Mouse (Mus musculus) heart, adult 2 months (tissue): ENCODE data around the gene Zfhx3. TPM values are rescaled to one million over a fixed set of nuclear protein-coding genes. Genes with fewer than 3 reads are reported as not detected.
A peak's percentile ranks its signal among the peaks of the same experiment; 100 is the strongest.

Experiments used
- DNase-seq, 2 experiments: peaks; one replicate each; pipeline ENCODE4 v3.0.0; 2021
- H3K27ac ChIP-seq: fragments of 200-600 bp; 2 replicates; pipeline ENCODE4 v1.8.1; 2022
- H3K27me3 ChIP-seq: fragments of 200-500 bp; 2 replicates; pipeline ENCODE4 v1.6.1; 2012; ENCODE audit warnings: mild to moderate bottlenecking, low read length, inconsistent platforms, mixed read lengths; ENCODE audit not compliant: control insufficient read depth, insufficient read depth
- H3K36me3 ChIP-seq: fragments of 200-500 bp; 2 replicates; pipeline ENCODE4 v1.6.1; 2012; ENCODE audit warnings: low read length, inconsistent platforms; ENCODE audit not compliant: control insufficient read depth, insufficient read depth
- H3K4me1 ChIP-seq: fragments of 200-500 bp; 2 replicates; pipeline ENCODE4 v1.6.1; 2011; ENCODE audit warnings: low read length; ENCODE audit not compliant: control insufficient read depth, insufficient read depth
- H3K4me3 ChIP-seq: fragments of 200-600 bp; 2 replicates; pipeline ENCODE4 v1.8.1; 2022
- H3K79me2 ChIP-seq: fragments of 200-500 bp; replicated peaks from 2 replicates; pipeline ENCODE4 v1.6.1; 2012; ENCODE audit warnings: mild to moderate bottlenecking, inconsistent platforms, low read length, moderate library complexity, mixed read lengths; ENCODE audit not compliant: control insufficient read depth, insufficient read depth
- H3K9ac ChIP-seq: fragments of 200-500 bp; 2 replicates; pipeline ENCODE4 v1.6.1; 2012; ENCODE audit warnings: low read depth, mild to moderate bottlenecking, control low read depth, inconsistent platforms, low read length, mixed read lengths
- CTCF ChIP-seq: fragments of 200-600 bp; IDR thresholded peaks from 2 replicates; pipeline ENCODE4 v1.8.1; 2022; ENCODE audit warnings: antibody characterized with exemption, mild to moderate bottlenecking, moderate library complexity
- EP300 ChIP-seq: fragments of 200-500 bp; IDR thresholded peaks from 2 replicates; pipeline ENCODE4 v1.6.1; 2011; ENCODE audit warnings: low read depth, low read length, control low read depth; ENCODE audit not compliant: insufficient read depth
- POLR2A ChIP-seq: fragments of 200-500 bp; IDR thresholded peaks from 2 replicates; pipeline ENCODE4 v1.6.1; 2011; ENCODE audit warnings: mild to moderate bottlenecking, low read depth, low read length, control low read depth; ENCODE audit not compliant: insufficient read depth
- WGBS: fragments of 180-500 bp; shearing (Covaris S2); methylation state at CpG from one replicate; pipeline ENCODE4 v1.1.7; 2018; 5-methylcytosine and 5-hydroxymethylcytosine counted together
- intact Hi-C: fragments of 180-260 bp; cut with DNase I; formaldehyde crosslinking; loops from one replicate; pipeline ENCODE4 v1.15.1; 2025
- polyA plus RNA-seq: library from polyadenylated mRNA; depleted of rRNA; stranded (reverse); fragments of >200 nt; gene quantifications from 2 replicates; pipeline ENCODE4 v1.2.3, GENCODE M21; 2012
- total RNA-seq, 2 experiments: library from RNA; stranded (reverse); gene quantifications; 2 replicates each; pipeline ENCODE4 v1.2.3; 2021

Zfhx3 gene
- total and polyA plus RNA-seq, 3 experiments: 1.8 to 8.3 (median 6.9) TPM

DNA sequence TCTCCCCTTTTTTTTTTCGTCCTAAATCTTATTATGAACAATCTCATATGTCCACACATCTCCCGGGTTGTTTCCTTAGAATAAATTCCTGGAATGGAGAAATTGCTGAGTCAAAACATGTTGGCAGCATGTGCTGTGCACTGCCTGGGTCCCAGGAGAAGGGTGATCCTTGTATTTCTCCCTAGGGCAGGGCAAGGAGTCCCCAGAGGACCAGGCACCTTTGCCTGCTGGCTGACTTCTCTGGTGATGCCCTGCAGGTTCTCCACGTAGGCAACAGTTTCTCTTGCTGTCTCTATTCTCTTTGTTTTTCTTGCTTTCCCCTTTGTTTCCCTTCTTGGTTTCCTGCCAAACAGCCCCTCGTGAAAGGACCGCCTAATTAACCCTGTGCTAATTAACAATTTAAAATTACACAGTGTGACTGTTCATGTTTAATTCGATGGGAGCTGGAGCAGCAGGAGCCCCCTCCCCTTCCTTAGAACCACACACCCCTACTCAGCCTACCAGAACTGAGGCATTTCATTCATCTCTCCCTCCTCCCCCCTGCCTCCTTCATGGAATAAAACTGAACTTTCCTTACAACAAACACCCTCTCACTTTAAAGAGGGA, 845.8 kb downstream of the Zfhx3 start:
- no peak for TF ChIP-seq POLR2A
- no peak for TF ChIP-seq EP300
- no peak for TF ChIP-seq CTCF
- 48% methylated on average over 6 of the region's 6 CpGs for WGBS
- intact Hi-C loops: loop anchor here (5.0 kb wide), 2 partner anchors 64 to 109 kb away; no protein-coding TSS in a partner anchor
- Histone ChIP-seq H3K27me3 (no peaks in the 10 kb centered on the region), H3K79me2 (peaks cover 2% of the 10 kb centered on the region; the same call in 1 of the 2 replicates), H3K36me3 (no peaks in the 10 kb centered on the region), H3K4me3 (no peak overlapping the region), H3K27ac (no peak overlapping the region), H3K9ac (no peak overlapping the region), H3K4me1 (peaks cover 2% of the 10 kb centered on the region; the same call in 1 of the 2 replicates)
- DNase-seq: no peak

DNA sequence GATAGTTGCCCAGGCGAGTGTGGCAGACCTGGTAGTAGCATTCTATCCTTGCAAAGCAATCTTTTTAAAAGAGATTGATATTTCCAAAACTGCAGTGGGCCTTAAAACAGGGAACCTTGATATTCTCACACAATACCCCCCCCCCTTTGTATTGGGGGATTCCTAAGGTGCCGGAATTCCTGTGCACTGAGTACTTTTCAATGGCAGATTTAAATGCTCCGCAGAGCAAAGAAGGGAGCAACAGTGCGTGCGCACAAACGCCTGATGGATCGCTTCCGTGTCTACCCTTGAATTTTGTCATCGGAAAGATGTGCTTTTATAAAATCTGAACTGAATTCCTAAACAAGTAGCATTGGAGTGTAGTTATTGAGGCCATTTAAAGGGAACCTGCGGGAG, 846.3 kb downstream of the Zfhx3 start:
- DNase-seq: no peak
- Histone ChIP-seq H3K27me3 (no peaks in the 10 kb centered on the region), H3K9ac (no peak overlapping the region), H3K36me3 (no peaks in the 10 kb centered on the region), H3K4me3 (no peak overlapping the region), H3K4me1 (peaks cover 2% of the 10 kb centered on the region; the same call in 1 of the 2 replicates), H3K79me2 (peaks cover 2% of the 10 kb centered on the region; the same call in 1 of the 2 replicates), H3K27ac (no peak overlapping the region)
- TF ChIP-seq POLR2A (no peak), CTCF (no peak), EP300 (no peak)
- intact Hi-C loops: loop anchor here (5.0 kb wide), 2 partner anchors 64 to 109 kb away; no protein-coding TSS in a partner anchor
- WGBS: 87% methylated on average over 10 of the region's 10 CpGs

DNA sequence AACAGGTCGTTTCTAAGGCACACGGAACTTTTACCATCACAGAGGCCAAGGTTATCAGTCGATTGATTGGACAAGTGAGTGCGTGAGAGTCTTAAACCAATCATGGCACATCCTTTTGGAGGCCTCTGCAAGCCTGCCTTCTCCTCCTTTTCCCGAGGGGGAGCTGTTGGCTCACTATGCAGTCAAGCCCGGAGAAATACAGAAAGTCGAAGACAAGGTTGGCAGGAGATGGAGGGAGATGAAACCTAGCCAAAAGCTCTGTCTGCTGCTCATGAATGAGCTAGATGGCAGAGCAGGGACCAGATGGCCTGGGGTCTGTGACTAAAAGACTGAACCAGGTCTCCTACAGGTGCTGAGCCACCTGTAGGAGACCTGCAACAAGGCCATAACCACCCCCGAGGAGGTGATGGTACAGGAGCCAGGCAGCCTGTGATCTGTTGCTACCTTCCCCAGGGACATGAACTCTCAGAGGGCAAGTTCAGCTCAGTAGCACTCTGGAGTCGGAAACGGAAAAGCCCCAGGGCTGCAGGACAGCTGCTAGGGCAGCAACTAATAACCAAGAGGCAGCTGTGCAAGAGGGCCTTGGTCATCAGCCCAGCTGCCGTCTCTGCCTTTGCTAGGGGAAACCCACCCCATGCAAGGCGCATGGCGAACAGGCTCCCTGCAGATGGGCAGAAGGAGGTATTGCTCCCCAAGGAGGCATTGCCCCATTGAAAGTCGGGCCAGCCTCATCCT, 848.3 kb downstream of the Zfhx3 start:
- TF ChIP-seq POLR2A (no peak), CTCF (peak; percentile 67), EP300 (no peak)
- peaks cover 2% of the 10 kb centered on the region; the same call in 1 of the 2 replicates for H3K79me2 ChIP-seq
- no peaks in the 10 kb centered on the region for H3K27me3 ChIP-seq
- WGBS: 53% methylated on average over 14 of the region's 14 CpGs
- peak; percentile 32 to 39 for DNase-seq
- no peaks in the 10 kb centered on the region for H3K36me3 ChIP-seq
- H3K4me3 ChIP-seq: no peak overlapping the region
- no peak overlapping the region for H3K27ac ChIP-seq
- H3K9ac ChIP-seq: no peak overlapping the region
- intact Hi-C loops: loop anchor here (10.0 kb wide), 1 partner anchor 394 kb away; no protein-coding TSS in a partner anchor
- H3K4me1 ChIP-seq: peaks cover 2% of the 10 kb centered on the region; the same call in 1 of the 2 replicates

DNA sequence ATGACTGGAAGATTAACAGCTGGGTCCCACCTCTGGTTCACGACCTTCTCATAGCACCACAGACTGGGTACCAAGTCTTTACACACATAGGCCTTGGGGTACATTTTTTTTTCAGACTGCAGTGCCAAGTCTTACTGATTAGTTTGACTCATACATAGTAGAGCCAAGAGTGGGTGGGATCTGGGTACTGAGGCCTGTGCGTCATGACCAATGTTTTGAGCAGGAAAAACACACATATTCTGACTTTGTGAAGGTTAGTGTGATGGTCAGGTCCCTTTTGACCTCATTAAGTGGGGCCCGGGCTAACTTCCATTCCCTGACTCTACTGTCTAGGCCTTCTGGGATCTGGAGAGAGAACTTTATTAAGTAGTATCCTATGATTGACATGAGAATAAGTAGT, 853.6 kb downstream of the Zfhx3 start:
- Histone ChIP-seq H3K36me3 (no peaks in the 10 kb centered on the region), H3K9ac (no peak overlapping the region), H3K4me1 (peaks cover 2% of the 10 kb centered on the region), H3K27me3 (no peaks in the 10 kb centered on the region), H3K27ac (no peak overlapping the region), H3K79me2 (no peaks in the 10 kb centered on the region), H3K4me3 (no peak overlapping the region)
- no peak for TF ChIP-seq EP300
- DNase-seq: no peak
- intact Hi-C loops: loop anchor here (5.0 to 10.0 kb wide), 2 partner anchors 116 to 389 kb away; no protein-coding TSS in a partner anchor
- 83% methylated on average over 3 of the region's 3 CpGs for WGBS

DNA sequence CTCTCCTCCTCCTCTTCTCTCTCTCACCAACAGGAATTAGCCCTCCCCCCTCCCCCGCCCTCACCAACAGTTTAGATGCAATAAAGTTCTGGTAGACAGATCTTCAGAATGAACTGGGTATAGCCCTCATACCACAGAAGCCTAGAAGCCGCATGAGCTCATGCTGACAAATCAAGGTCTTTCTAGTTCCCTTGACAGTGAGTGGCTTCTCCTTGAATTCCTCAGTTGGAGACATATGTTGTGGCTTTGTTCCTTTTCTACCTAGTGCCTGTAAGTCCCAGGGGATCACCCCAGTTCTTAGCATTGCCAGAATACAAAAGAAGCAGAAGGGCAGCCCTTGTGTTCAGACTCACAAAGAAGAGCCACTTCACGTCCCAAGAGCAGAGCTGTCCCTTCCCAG, 854.4 kb downstream of the Zfhx3 start:
- WGBS: 86% methylated on average over 3 of the region's 3 CpGs
- intact Hi-C loops: loop anchor here (5.0 to 10.0 kb wide), 2 partner anchors 115 to 388 kb away; no protein-coding TSS in a partner anchor
- Histone ChIP-seq H3K36me3 (no peaks in the 10 kb centered on the region), H3K9ac (no peak overlapping the region), H3K79me2 (no peaks in the 10 kb centered on the region), H3K27me3 (no peaks in the 10 kb centered on the region), H3K27ac (no peak overlapping the region), H3K4me1 (peaks cover 2% of the 10 kb centered on the region), H3K4me3 (no peak overlapping the region)
- TF ChIP-seq CTCF (no peak), POLR2A (no peak), EP300 (no peak)
- DNase-seq: no peak

- Histone ChIP-seq H3K27me3 (no peaks in the 10 kb centered on the region), H3K9ac (no peak overlapping the region), H3K36me3 (no peaks in the 10 kb centered on the region), H3K27ac (no peak overlapping the region; the same call in 1 of the 2 replicates), H3K79me2 (no peaks in the 10 kb centered on the region), H3K4me1 (peaks cover 2% of the 10 kb centered on the region), H3K4me3 (no peak overlapping the region)
- TF ChIP-seq CTCF (no peak), EP300 (no peak), POLR2A (no peak)
- 20% methylated on average over 12 of the region's 12 CpGs for WGBS
- intact Hi-C loops: loop anchor here (5.0 to 10.0 kb wide), 2 partner anchors 114 to 387 kb away; no protein-coding TSS in a partner anchor
- peak; percentile 86 to 87 for DNase-seq
Measured at GRCm38 (mm10) chr8:108798012-108798411, 855.6 kb downstream of the Zfhx3 start.
